Mouse (Mus musculus) intestine, postnatal 0 days (tissue): Measurements from ENCODE around the gene Man2a1. TPM values are rescaled to one million over a fixed set of nuclear protein-coding genes. Genes with fewer than 3 reads are reported as not detected.

Source experiments
- ATAC-seq: fragments of 200-750 bp; cut with Nextera tagmentation; 2 replicates; pipeline ENCODE4 v1.8.0; 2017; ENCODE audit warnings: mild to moderate bottlenecking, moderate TSS enrichment, moderate library complexity
- H3K27ac ChIP-seq: fragments of 300-500 bp; sonication (generic); 2 replicates; pipeline ENCODE4 v1.5.1; 2014; ENCODE audit warnings: mild to moderate bottlenecking, low read depth, low read length, moderate library complexity
- H3K27me3 ChIP-seq: fragments of 300-500 bp; sonication (generic); replicated peaks from 2 replicates; pipeline ENCODE4 v1.6.1; 2014; ENCODE audit warnings: low read length, mixed read lengths; ENCODE audit not compliant: control insufficient read depth, insufficient read depth
- H3K36me3 ChIP-seq: fragments of 300-500 bp; sonication (generic); 2 replicates; pipeline ENCODE4 v1.6.1; 2014; ENCODE audit warnings: mild to moderate bottlenecking, moderate library complexity; ENCODE audit not compliant: control insufficient read depth, insufficient read depth
- H3K4me1 ChIP-seq: fragments of 300-500 bp; sonication (generic); replicated peaks from 2 replicates; pipeline ENCODE4 v1.6.1; 2014; ENCODE audit warnings: antibody characterized with exemption, low read length, mixed read lengths; ENCODE audit not compliant: control insufficient read depth, insufficient read depth
- H3K4me2 ChIP-seq: fragments of 300-500 bp; sonication (generic); replicated peaks from 2 replicates; pipeline ENCODE4 v1.6.1; 2014; ENCODE audit warnings: low read depth, mild to moderate bottlenecking, moderate library complexity
- H3K4me3 ChIP-seq: fragments of 300-500 bp; sonication (generic); 2 replicates; pipeline ENCODE4 v1.5.1; 2014; ENCODE audit warnings: low read depth, low read length
- H3K9ac ChIP-seq: fragments of 300-500 bp; sonication (generic); 2 replicates; pipeline ENCODE4 v1.6.1; 2014; ENCODE audit warnings: mild to moderate bottlenecking, low read depth, low read length
- H3K9me3 ChIP-seq: fragments of 300-500 bp; sonication (generic); 2 replicates; pipeline ENCODE4 v1.6.1; 2016; ENCODE audit warnings: mixed run types; ENCODE audit not compliant: control insufficient read depth
- CTCF ChIP-seq: sonication (generic); IDR thresholded peaks from 2 replicates; pipeline ENCODE4 v1.5.1; 2016; ENCODE audit warnings: low read depth, mild to moderate bottlenecking, control low read depth, antibody characterized with exemption, moderate library complexity
- WGBS: fragments of 180-500 bp; shearing (Covaris S2); extraction: QIAGEN DNeasy Blood & Tissue Kit; methylation state at CpG from one replicate; pipeline ENCODE4 v1.1.7; 2014; 5-methylcytosine and 5-hydroxymethylcytosine counted together
- polyA plus RNA-seq: library from polyadenylated mRNA; unstranded; fragments of >200 nt; fragmentation: Nextera tagmentation; extraction: Ambion mirVana; gene quantifications from 2 replicates; pipeline ENCODE4 v1.2.1, GENCODE M21; 2015

The Man2a1 gene
- polyA plus RNA-seq, 1 experiment from 2014 or later, result 7.2 TPM

DNA sequence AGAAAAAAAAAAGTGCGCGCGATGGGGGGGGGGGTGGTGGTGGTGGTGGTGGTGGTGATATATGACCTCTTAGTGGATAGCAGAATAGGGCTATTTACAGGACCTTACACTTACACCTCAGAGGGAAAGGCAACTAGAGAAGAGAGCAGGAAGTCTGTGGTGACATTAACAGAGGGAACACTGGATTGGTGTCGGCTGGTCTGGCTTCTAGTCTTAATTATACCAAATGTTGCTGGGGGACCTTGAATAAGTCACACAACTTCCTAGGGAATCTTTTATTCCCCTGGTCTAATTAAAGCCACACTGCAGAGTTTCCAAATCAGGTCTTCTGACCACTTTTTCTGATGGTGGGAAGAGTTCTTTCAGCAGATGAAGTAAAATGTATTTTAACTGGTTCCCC lies 163.0 kb downstream of the Man2a1 start:
- TF ChIP-seq CTCF, result no peak

DNA sequence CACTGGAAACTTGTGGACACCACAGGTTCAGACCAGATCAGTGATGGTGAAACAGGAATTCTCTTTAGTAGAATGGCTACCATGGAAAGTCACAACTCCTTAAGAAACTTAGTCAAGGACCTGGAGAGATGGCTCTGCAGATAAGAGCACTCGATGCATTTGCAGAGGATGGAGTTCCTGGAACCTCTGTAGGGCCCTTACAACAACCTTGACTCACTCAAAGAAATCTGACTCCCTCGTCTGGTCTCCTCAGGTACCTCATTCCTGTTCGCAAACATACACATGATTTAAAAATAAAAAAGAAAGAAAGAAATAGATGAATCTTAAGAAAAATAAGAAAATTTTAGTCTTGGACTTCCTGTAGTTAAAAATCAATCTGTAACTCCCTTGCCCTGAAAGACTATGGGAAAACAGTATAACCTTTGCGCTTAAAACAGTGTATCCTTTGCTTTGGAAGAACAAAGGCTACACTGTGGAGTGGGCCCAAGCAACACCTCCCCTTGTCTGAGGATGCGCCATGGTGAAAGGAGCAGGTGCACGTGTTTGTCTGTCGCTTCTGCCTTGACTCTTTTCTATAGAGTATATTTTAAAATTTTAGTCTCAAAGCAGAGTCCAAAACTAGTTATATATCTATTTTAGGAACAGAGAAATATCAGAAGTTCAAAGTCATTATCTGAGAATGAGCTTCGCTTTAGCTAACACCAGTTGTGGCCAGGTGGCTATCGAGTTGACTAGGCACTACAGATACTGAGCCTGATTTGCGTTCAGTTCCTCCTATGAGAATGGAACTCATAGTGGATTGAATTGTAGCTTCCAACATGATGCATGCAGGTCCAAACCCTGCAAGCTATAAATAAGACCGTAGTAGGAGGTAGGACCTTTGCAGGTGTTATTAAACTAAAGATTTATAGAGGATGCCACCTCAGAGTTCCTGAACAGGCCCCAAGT lies 163.9 kb downstream of the Man2a1 start:
- no peaks in the 10 kb centered on the region for H3K9me3 ChIP-seq
- H3K4me1 ChIP-seq, result no peaks in the 10 kb centered on the region
- H3K9ac ChIP-seq, result no peak overlapping the region
- H3K4me2 ChIP-seq, result no peak overlapping the region
- no peaks in the 10 kb centered on the region for H3K27me3 ChIP-seq
- WGBS, result 88% methylated on average over 11 of the region's 11 CpGs
- no peak overlapping the region for H3K27ac ChIP-seq
- no peak for TF ChIP-seq CTCF
- ATAC-seq, result no peak
- no peaks in the 10 kb centered on the region for H3K36me3 ChIP-seq
- H3K4me3 ChIP-seq, result no peak overlapping the region

More for the DNA sequence above, 163.0 kb downstream of the Man2a1 start:
- H3K9ac ChIP-seq, result no peak overlapping the region
- H3K9me3 ChIP-seq, result no peaks in the 10 kb centered on the region
- ATAC-seq, result no peak
- H3K4me1 ChIP-seq, result no peaks in the 10 kb centered on the region
- WGBS, result 94% methylated on average over 4 of the region's 4 CpGs
- no peak overlapping the region for H3K4me3 ChIP-seq
- no peak overlapping the region for H3K4me2 ChIP-seq
- no peaks in the 10 kb centered on the region for H3K36me3 ChIP-seq
- no peak overlapping the region for H3K27ac ChIP-seq
- no peaks in the 10 kb centered on the region for H3K27me3 ChIP-seq

DNA sequence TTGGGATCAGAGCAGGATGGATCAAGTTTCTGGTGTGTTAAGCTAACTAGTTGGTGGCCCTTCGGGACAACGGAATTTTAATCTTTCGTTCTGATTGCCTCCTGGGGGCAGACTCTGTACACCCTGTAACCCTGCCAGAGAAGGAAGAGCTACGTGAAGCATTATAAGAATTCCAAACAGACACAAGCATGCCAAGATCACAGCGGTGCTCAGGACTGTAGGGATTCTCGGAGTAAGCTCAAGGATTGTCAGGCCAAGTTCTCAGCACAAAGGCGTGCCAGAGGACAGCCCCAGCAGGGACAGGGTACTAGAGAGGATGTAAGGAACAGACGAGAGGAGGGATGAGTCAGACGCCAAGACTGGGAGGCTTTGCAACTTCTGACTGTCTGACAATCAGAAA lies 164.8 kb downstream of the Man2a1 start:
- Histone ChIP-seq H3K4me2 (no peak overlapping the region), H3K9me3 (no peaks in the 10 kb centered on the region), H3K4me3 (no peak overlapping the region), H3K36me3 (no peaks in the 10 kb centered on the region), H3K4me1 (no peaks in the 10 kb centered on the region), H3K27ac (no peak overlapping the region), H3K9ac (no peak overlapping the region), H3K27me3 (no peaks in the 10 kb centered on the region)
- no peak for ATAC-seq
- 43% methylated on average over 9 of the region's 9 CpGs for WGBS
- TF ChIP-seq CTCF, result peak; percentile 36

DNA sequence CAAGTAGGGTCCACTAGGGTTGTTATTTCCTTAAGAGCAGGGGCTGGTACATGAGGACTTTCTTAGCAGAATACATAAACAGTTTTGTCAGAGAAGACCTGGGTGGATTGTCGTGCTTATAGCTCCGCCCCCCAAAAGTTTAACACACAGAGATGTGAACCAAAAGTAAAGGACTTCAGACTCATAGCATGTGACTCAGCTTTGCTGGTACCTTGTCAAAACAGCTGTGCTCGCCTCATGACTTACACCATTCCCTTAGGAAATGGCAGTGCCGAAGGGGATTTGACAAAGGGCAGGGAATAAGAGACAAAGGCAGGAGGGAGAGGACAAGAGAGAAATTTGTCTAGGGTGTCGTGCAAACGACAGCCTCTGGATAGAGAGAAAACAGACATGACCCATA lies 166.0 kb downstream of the Man2a1 start:
- Histone ChIP-seq H3K4me2 (no peak overlapping the region), H3K9ac (no peak overlapping the region), H3K4me1 (no peaks in the 10 kb centered on the region), H3K36me3 (no peaks in the 10 kb centered on the region), H3K27me3 (no peaks in the 10 kb centered on the region), H3K9me3 (no peaks in the 10 kb centered on the region), H3K27ac (no peak overlapping the region), H3K4me3 (no peak overlapping the region)
- no peak for TF ChIP-seq CTCF
- 64% methylated on average over 6 of the region's 6 CpGs for WGBS
- ATAC-seq, result no peak

DNA sequence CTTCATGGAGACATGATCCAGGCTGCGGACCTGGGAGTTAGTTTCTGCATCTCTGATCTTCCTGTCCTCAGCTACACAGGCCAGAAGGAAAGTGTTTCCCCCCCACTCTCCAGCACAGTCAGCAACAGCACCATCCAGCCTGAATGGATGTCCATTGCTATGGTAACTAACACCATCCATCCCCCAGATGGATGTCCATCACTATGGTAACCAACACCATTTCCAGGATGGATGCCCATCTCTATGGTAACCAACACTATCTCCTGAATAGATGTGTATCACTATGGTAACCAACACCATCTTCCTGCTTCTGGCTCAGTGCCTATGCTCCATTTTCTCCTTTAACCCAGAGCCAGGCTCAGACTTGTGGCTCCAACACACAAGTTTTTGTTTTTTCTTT lies 169.7 kb downstream of the Man2a1 start:
- Histone ChIP-seq H3K4me2 (no peak overlapping the region), H3K4me1 (no peaks in the 10 kb centered on the region), H3K27ac (no peak overlapping the region), H3K9me3 (no peaks in the 10 kb centered on the region), H3K36me3 (no peaks in the 10 kb centered on the region), H3K27me3 (no peaks in the 10 kb centered on the region), H3K9ac (no peak overlapping the region), H3K4me3 (no peak overlapping the region)
- no peak for TF ChIP-seq CTCF
- ATAC-seq, result no peak
- WGBS, result 80% methylated on average over 1 of the region's 1 CpGs

DNA sequence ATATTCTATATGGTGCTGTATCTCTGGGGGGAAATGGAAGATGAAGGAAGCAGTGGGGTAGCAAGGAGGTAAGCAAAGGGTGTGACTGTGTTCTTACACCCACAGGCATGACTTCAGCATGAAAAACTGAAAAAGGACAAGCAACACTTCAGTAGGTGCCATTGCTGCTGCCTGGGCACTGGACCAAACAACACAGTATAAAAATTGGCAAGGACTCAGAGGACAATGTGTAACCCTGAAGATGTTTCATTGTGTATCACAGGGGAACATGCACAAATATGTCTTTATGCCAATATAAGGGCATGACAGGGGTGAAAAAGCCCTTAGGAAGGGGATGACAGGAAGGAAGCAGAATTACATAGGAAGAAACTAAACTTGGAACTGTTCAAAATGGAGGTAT lies 172.1 kb downstream of the Man2a1 start:
- no peak for ATAC-seq
- Histone ChIP-seq H3K4me2 (no peak overlapping the region), H3K27me3 (no peaks in the 10 kb centered on the region), H3K9me3 (no peaks in the 10 kb centered on the region), H3K4me3 (no peak overlapping the region), H3K36me3 (no peaks in the 10 kb centered on the region), H3K27ac (no peak overlapping the region), H3K4me1 (no peaks in the 10 kb centered on the region), H3K9ac (no peak overlapping the region)
- TF ChIP-seq CTCF, result no peak
